Mouse (Mus musculus) gastrocnemius, adult 2 months (tissue): ENCODE data around the gene Lfng. TPM values are rescaled to one million over a fixed set of nuclear protein-coding genes. Genes with fewer than 3 reads are reported as not detected.

Source experiments
- DNase-seq: peaks from one replicate; pipeline ENCODE4 v3.0.0; 2022
- H3K27ac ChIP-seq: fragments of 200-600 bp; 2 replicates; pipeline ENCODE4 v1.8.1; 2022; ENCODE audit warnings: mild to moderate bottlenecking
- H3K4me3 ChIP-seq: fragments of 200-600 bp; 2 replicates; pipeline ENCODE4 v1.8.1; 2022; ENCODE audit warnings: mild to moderate bottlenecking, moderate library complexity
- CTCF ChIP-seq: fragments of 200-600 bp; IDR thresholded peaks from 2 replicates; pipeline ENCODE4 v1.8.1; 2022; ENCODE audit warnings: antibody characterized with exemption, mild to moderate bottlenecking, moderate library complexity
- intact Hi-C: fragments of 180-260 bp; cut with DNase I; formaldehyde crosslinking; loops from one replicate; pipeline ENCODE4 v1.15.1; 2025
- total RNA-seq, 2 experiments: library from RNA; stranded (reverse); gene quantifications; 2 replicates each; pipeline ENCODE4 v1.2.3; 2021

Lfng gene
- total RNA-seq, 2 experiments from 2014 or later, result 3.2 to 6.1 TPM

DNA sequence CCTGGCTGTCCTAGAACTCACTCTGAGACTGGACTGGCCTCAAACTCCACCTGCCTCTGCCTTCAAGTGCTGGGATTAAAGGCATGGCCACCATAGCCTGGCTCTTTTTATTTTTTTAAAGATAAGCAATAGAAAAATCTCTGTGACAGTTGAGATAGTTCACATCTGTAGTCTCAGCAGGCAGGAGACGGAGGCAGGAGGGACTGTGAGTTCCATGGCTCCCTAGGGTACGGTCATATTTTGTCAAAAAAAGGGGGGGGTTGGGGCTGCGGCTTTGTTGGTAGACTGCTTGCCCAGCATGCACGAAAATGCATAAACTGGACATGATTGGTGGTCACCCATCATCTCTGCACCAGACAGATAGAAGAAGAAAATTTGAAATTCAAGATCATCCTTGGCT lies 35.9 kb upstream of the Lfng start:
- intact Hi-C loops, result no loop called here
- Histone ChIP-seq H3K27ac (peak overlapping the region; percentile 82), H3K4me3 (no peak overlapping the region)
- no peak for TF ChIP-seq CTCF
- no peak for DNase-seq

DNA sequence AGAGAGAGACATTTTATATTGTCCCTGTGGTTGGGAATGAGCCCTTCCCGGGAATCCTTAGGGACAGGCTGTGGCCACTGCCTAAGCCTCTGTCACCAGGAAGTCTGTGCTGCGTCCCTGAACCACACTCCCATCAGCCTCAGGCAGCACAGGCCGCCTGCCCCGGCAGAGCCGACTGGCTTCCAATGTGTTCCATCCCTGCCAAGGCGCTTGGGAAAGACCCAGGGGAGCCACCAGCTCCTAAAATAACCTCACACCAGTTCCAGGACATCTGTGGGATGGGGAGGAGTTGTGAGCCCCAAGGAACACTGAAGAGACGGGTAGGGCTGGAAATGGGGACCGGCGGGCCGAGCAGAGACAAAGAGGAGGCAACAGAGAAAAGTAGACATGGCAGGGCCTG lies 35.4 kb upstream of the Lfng start:
- intact Hi-C loops, result no loop called here
- TF ChIP-seq CTCF, result no peak
- peak overlapping the region; percentile 49 for H3K4me3 ChIP-seq
- H3K27ac ChIP-seq, result peak overlapping the region; percentile 82
- peak; percentile 95 for DNase-seq

DNA sequence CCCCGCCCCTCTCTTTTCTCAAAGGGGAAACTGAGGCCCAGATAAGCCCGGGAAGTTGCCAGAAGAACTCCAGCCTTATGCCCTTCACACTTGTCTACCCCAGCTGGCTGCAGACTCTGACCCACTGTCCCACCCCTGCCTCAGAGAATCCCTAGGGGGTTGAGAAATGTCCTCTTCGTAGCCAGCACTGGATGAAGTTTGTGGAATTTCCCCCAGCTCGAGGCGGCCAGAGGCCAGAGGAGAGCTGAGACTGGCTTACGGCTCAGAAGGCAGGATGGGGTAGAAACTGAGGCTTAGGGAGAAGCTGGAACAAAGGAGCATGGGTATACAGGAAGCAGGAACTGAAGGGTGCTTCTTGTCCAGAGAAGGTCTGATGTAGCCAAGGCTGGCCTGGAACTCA lies 34.5 kb upstream of the Lfng start:
- intact Hi-C loops, result no loop called here
- Histone ChIP-seq H3K27ac (peak overlapping the region; percentile 82), H3K4me3 (no peak overlapping the region; the same call in 1 of the 2 replicates)
- TF ChIP-seq CTCF, result no peak
- DNase-seq, result peak; percentile 71

DNA sequence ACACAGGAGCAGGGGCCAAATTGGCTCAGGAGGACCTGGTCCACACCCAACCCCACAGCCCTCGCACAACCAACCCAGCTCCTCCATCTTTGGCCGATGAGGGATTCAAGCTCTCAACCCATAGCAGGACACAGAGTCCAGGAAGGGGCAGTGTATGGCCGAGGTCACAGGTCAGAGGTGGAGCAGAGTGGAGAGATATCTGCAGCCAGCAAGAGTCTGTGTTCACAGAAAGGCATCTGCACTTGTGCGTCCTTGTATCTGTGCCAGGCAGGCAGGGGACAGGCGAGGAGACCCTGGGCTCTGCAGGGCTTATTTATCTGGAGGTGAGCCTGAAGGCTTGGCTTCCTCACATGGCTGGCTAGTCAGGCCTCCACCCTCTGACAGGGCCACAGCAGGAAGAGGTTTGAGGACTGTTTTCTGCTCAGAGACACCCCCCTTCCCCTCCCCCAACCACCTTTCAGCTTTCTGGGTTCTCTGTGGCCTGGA lies 31.7 kb upstream of the Lfng start:
- DNase-seq, result peak; percentile 53
- Histone ChIP-seq H3K4me3 (no peak overlapping the region), H3K27ac (peak overlapping the region; percentile 55)
- intact Hi-C loops, result no loop called here
- no peak for TF ChIP-seq CTCF

GRCm38 (mm10) chr5:140579221-140579620 lies 27.9 kb upstream of the Lfng start:
- DNase-seq, result no peak
- intact Hi-C loops, result no loop called here
- TF ChIP-seq CTCF, result no peak
- no peak overlapping the region for H3K4me3 ChIP-seq
- no peak overlapping the region for H3K27ac ChIP-seq

- no peak for TF ChIP-seq CTCF
- intact Hi-C loops, result no loop called here
- Histone ChIP-seq H3K4me3 (no peak overlapping the region), H3K27ac (no peak overlapping the region)
- no peak for DNase-seq
Observed at GRCm38 (mm10) chr5:140579771-140580170, 27.3 kb upstream of the Lfng start.

- TF ChIP-seq CTCF, result no peak
- no peak for DNase-seq
- intact Hi-C loops, result no loop called here
- Histone ChIP-seq H3K4me3 (no peak overlapping the region), H3K27ac (no peak overlapping the region)
Observed at GRCm38 (mm10) chr5:140581569-140581968, 25.6 kb upstream of the Lfng start.

GRCm38 (mm10) chr5:140582995-140583731 lies 24.0 kb upstream of the Lfng start:
- Histone ChIP-seq H3K27ac (no peak overlapping the region), H3K4me3 (no peak overlapping the region)
- intact Hi-C loops, result no loop called here
- no peak for TF ChIP-seq CTCF
- DNase-seq, result peak; percentile 72

DNA sequence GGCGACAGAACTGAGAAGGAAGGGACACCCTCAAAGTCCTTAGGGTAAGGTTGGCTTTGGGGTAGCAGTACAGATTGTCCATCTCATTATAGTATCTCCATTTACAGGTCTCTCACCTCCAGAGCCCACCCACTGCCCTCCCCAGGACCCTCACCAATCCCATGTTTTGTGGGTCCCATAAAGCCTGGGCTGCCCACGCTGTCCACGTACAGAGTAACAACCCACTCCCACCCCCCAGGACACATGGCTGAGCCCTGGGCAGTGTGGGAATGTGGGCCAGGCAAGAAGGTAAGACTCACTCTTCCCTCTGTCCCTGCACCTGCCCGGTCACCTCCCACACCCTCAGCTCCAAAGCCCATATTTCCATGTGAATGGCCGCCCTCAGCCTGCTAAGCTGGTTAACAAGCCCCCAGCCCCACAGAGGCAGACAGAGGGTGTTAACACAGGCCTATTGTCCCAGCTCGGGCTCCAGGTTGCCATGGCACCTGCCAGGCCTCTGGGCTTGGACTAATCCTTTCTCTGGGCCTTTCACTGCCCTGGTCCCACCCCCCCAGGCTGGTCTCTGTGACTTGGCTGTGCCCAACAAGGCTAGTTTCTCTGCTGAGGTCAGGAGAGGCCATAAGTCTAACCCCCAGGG lies 23.3 kb upstream of the Lfng start:
- no peak for TF ChIP-seq CTCF
- no peak for DNase-seq
- Histone ChIP-seq H3K4me3 (no peak overlapping the region), H3K27ac (peak overlapping the region; percentile 20; the same call in 1 of the 2 replicates)
- intact Hi-C loops, result no loop called here

- no peak for TF ChIP-seq CTCF
- H3K4me3 ChIP-seq, result no peak overlapping the region
- H3K27ac ChIP-seq, result no peak overlapping the region
- no peak for DNase-seq
- intact Hi-C loops, result no loop called here
Observed at GRCm38 (mm10) chr5:140589082-140589774, 17.9 kb upstream of the Lfng start.

DNA sequence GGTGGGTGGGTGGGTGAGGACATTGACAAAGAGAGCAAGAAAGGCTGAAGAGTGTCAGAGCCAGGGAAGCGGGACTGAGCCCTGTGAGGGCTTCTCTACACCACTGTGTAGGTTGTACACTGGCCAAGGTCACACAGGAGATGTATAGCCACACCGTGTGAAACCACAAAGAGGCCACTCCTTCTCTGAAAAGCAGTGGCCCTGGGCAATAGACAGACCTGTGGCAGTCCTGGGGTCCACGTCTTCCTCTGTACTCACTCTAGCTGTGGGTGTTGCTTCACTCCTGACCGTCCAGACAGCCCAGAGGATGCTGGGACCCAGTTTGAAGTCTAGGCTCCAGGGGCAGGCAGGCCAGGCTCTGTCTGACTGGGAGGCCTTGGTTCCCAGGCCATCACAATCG lies 12.3 kb upstream of the Lfng start:
- Histone ChIP-seq H3K27ac (no peak overlapping the region), H3K4me3 (no peak overlapping the region)
- no peak for TF ChIP-seq CTCF
- no peak for DNase-seq
- intact Hi-C loops, result no loop called here

- DNase-seq, result no peak
- TF ChIP-seq CTCF, result no peak
- intact Hi-C loops, result no loop called here
- Histone ChIP-seq H3K4me3 (no peak overlapping the region), H3K27ac (peak overlapping the region; percentile 63)
Observed at GRCm38 (mm10) chr5:140596426-140596825, 10.7 kb upstream of the Lfng start.

GRCm38 (mm10) chr5:140596927-140597588 lies 10.1 kb upstream of the Lfng start:
- no peak for DNase-seq
- Histone ChIP-seq H3K27ac (peak overlapping the region; percentile 63), H3K4me3 (peak overlapping the region; percentile 29; the same call in 1 of the 2 replicates)
- intact Hi-C loops, result no loop called here
- no peak for TF ChIP-seq CTCF
